Mouse (Mus musculus) liver, postnatal 0 days (tissue): ENCODE measurements around the gene Pld1. TPM values are rescaled to one million over a fixed set of nuclear protein-coding genes. Genes with fewer than 3 reads are reported as not detected.

Experiments used
- ATAC-seq: fragments of 200-750 bp; cut with Nextera tagmentation; 2 replicates; pipeline ENCODE4 v1.8.0; 2017; ENCODE audit warnings: mild to moderate bottlenecking, moderate library complexity
- DNase-seq: peaks from one replicate; pipeline ENCODE4 v3.0.0-alpha.2; 2016
- H3K27ac ChIP-seq: fragments of 300-500 bp; sonication (generic); 2 replicates; pipeline ENCODE4 v1.5.1; 2014; ENCODE audit warnings: antibody characterized with exemption, moderate library complexity, mild to moderate bottlenecking, low read depth
- H3K27me3 ChIP-seq: fragments of 300-500 bp; sonication (generic); 2 replicates; pipeline ENCODE4 v1.6.1; 2014; ENCODE audit warnings: low read length, control low read depth, mixed read lengths; ENCODE audit not compliant: insufficient read depth
- H3K36me3 ChIP-seq: fragments of 300-500 bp; sonication (generic); replicated peaks from 2 replicates; pipeline ENCODE4 v1.6.1; 2014; ENCODE audit warnings: mild to moderate bottlenecking, control low read depth, low read length, moderate library complexity, mixed read lengths; ENCODE audit not compliant: insufficient read depth
- H3K4me1 ChIP-seq: fragments of 300-500 bp; sonication (generic); 2 replicates; pipeline ENCODE4 v1.6.1; 2014; ENCODE audit warnings: antibody characterized with exemption, mild to moderate bottlenecking, control low read depth; ENCODE audit not compliant: insufficient read depth
- H3K4me2 ChIP-seq: fragments of 300-500 bp; sonication (generic); 2 replicates; pipeline ENCODE4 v1.6.1; 2014; ENCODE audit warnings: low read depth, mild to moderate bottlenecking, low read length, moderate library complexity, mixed read lengths
- H3K4me3 ChIP-seq: fragments of 300-500 bp; sonication (generic); 2 replicates; pipeline ENCODE4 v1.5.1; 2014; ENCODE audit warnings: low read depth, low read length
- H3K9ac ChIP-seq: fragments of 300-500 bp; sonication (generic); replicated peaks from 2 replicates; pipeline ENCODE4 v1.6.1; 2014; ENCODE audit warnings: mild to moderate bottlenecking, moderate library complexity
- H3K9me3 ChIP-seq: fragments of 300-500 bp; sonication (generic); 2 replicates; pipeline ENCODE4 v1.6.1; 2016; ENCODE audit warnings: mild to moderate bottlenecking, control low read depth, low read length, mixed read lengths
- CTCF ChIP-seq: sonication (generic); IDR thresholded peaks from 2 replicates; pipeline ENCODE4 v1.5.1; 2016; ENCODE audit warnings: antibody characterized with exemption, low read depth
- EP300 ChIP-seq: IDR thresholded peaks from 2 replicates; pipeline ENCODE4 v1.6.1; 2016; ENCODE audit warnings: antibody characterized with exemption, low read depth, mild to moderate bottlenecking
- WGBS: fragments of 180-500 bp; shearing (Covaris S2); extraction: QIAGEN DNeasy Blood & Tissue Kit; methylation state at CpG from one replicate; pipeline ENCODE4 v1.1.7; 2014; ENCODE audit not compliant: insufficient replicate concordance; 5-methylcytosine and 5-hydroxymethylcytosine counted together
- polyA plus RNA-seq: library from polyadenylated mRNA; unstranded; fragments of >200 nt; fragmentation: Nextera tagmentation; extraction: Ambion mirVana; gene quantifications from 2 replicates; pipeline ENCODE4 v1.2.1, GENCODE M21; 2015

Gene Pld1
- polyA plus RNA-seq, 1 experiment from 2014 or later: 5.1 TPM

DNA sequence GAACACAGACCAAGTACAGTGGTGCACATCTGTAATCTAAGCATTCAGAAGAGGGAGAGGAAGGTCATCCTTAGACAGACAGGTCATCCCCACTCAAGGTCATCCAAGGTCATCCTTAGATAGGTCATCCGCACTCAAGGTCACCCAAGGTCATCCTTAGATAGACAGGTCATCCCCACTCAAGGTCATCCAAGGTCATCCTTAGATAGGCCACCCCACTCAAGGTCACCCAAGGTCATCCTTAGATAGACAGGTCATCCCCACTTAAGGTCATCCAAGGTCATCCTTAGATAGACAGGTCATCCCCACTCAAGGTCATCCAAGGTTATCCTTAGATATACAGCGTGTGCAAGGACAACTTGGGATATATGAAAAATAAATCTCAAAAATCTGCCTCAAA is 175.4 kb downstream of the Pld1 start:
- Histone ChIP-seq H3K9ac (no peak overlapping the region), H3K9me3 (no peaks in the 10 kb centered on the region), H3K4me1 (no peaks in the 10 kb centered on the region), H3K27me3 (no peaks in the 10 kb centered on the region), H3K36me3 (peaks cover 15% of the 10 kb centered on the region), H3K4me3 (no peak overlapping the region), H3K27ac (no peak overlapping the region), H3K4me2 (no peak overlapping the region)
- 77% methylated on average over 2 of the region's 2 CpGs for WGBS
- TF ChIP-seq EP300 (no peak), CTCF (no peak)
- ATAC-seq: no peak
- no peak for DNase-seq

DNA sequence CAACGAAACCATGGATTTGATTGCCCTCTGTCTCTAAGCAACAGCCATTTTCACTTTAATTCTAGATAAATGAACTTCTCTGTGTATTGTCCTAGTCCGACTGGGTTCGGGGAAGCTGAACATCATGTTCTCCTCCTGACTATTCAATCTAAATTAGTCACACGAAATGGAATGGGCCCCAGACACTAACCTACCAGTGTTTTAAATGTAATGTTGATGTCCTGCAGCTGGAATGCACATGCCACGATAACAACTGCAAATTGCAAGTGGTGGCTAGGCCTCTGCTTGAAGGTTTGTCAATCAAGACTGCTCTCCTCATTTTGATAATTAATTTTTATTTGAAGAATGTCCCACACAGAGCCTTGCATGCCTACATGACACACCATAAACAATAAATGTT is 203.2 kb downstream of the Pld1 start:
- H3K36me3 ChIP-seq: no peaks in the 10 kb centered on the region
- H3K27ac ChIP-seq: no peak overlapping the region
- ATAC-seq (no peak), DNase-seq (no peak)
- TF ChIP-seq CTCF (no peak), EP300 (no peak)
- H3K9me3 ChIP-seq: no peaks in the 10 kb centered on the region
- no peak overlapping the region for H3K4me2 ChIP-seq
- H3K4me1 ChIP-seq: no peaks in the 10 kb centered on the region
- WGBS: 77% methylated on average over 5 of the region's 5 CpGs
- H3K4me3 ChIP-seq: no peak overlapping the region
- H3K9ac ChIP-seq: no peak overlapping the region
- no peaks in the 10 kb centered on the region for H3K27me3 ChIP-seq

DNA sequence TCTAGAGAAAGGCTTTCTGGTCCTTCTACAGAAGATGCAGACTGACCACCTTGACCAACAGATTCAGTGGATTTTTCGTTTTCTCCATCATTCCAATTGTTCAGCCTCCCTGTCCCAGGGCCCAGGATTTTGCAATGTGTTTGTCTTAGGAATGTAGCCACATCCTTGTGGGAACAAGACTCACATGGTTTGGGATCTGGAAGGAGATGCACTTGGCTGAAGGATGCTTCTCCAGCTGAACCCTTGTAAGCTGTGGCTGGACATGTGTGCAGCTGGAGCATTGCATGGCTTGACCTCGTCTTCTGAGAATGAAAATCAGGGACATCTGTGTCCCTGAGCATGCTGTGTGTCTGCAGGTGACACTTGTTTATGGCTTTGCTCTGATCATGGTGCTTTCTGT is 203.6 kb downstream of the Pld1 start:
- H3K4me3 ChIP-seq: no peak overlapping the region

GRCm38 (mm10) chr3:28144676-28145075 is 206.2 kb downstream of the Pld1 start:
- Histone ChIP-seq H3K9ac (no peak overlapping the region), H3K9me3 (no peaks in the 10 kb centered on the region), H3K4me1 (no peaks in the 10 kb centered on the region), H3K27ac (no peak overlapping the region), H3K27me3 (no peaks in the 10 kb centered on the region), H3K4me2 (no peak overlapping the region), H3K4me3 (no peak overlapping the region), H3K36me3 (no peaks in the 10 kb centered on the region)
- no peak for TF ChIP-seq EP300
- TF ChIP-seq CTCF: no peak
- DNase-seq (no peak), ATAC-seq (no peak)

More for the DNA sequence above, 203.6 kb downstream of the Pld1 start:
- Histone ChIP-seq H3K27me3 (no peaks in the 10 kb centered on the region), H3K27ac (no peak overlapping the region), H3K36me3 (no peaks in the 10 kb centered on the region), H3K4me2 (no peak overlapping the region), H3K4me1 (no peaks in the 10 kb centered on the region), H3K9ac (no peak overlapping the region), H3K9me3 (no peaks in the 10 kb centered on the region)
- no peak for TF ChIP-seq CTCF
- TF ChIP-seq EP300: no peak
- 61% methylated on average over 2 of the region's 2 CpGs for WGBS
- ATAC-seq: no peak
- no peak for DNase-seq

DNA sequence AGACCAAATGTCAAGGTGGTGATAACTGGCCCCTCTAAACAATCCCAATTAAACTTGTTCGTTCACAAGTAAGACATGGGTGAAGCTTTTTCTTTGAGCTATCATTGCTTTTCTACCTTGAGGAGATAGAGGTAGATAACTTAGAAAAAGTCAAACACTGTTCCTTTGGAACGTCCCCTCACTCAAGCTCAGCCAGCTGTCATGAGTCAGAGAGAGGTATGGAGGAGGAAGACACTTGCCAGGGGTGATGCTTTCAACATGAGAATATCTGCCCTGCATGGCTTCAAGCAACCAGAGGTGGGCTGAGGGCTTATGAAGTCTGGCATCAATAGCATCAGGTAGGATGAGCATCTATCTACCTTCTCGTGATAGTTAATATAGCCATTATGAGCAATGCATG is 207.0 kb downstream of the Pld1 start:
- no peak for TF ChIP-seq EP300
- no peak for TF ChIP-seq CTCF
- H3K27ac ChIP-seq: no peak overlapping the region
- H3K9me3 ChIP-seq: no peaks in the 10 kb centered on the region
- H3K9ac ChIP-seq: no peak overlapping the region
- no peak overlapping the region for H3K4me2 ChIP-seq
- DNase-seq: no peak
- no peaks in the 10 kb centered on the region for H3K4me1 ChIP-seq
- no peak for ATAC-seq
- WGBS: 72% methylated on average over 3 of the region's 3 CpGs
- no peaks in the 10 kb centered on the region for H3K36me3 ChIP-seq
- no peak overlapping the region for H3K4me3 ChIP-seq
- no peaks in the 10 kb centered on the region for H3K27me3 ChIP-seq

DNA sequence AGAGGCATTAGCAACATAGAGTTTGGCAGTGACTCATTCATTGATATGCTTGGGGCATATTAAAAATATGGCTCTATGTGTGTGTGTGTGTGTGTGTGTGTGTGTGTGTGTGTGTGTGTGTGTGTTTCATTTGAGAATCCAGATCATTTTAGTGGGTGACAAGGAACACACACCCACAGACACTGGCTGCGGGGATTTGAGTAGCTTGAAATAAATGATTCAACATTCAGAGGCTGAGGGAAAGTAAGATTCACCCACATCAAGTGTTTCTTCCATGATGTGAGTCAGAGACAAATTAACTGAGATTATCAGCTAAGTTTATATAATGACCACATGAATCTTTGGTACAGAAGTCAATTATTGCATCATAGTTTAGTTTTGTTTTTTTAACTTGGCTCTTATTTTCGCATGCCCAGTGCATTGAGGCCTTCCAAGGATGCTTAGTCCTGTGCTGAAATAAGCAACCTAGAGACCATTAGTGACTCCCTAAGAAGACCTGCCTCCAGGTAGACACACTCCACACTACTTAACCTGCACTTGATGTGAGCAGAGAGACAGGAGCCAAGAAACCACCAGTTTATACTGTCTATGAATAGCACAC is 211.3 kb downstream of the Pld1 start:
- Histone ChIP-seq H3K27ac (no peak overlapping the region), H3K9ac (no peak overlapping the region), H3K27me3 (no peaks in the 10 kb centered on the region), H3K4me1 (no peaks in the 10 kb centered on the region), H3K36me3 (no peaks in the 10 kb centered on the region), H3K4me2 (no peak overlapping the region), H3K9me3 (peaks cover 3% of the 10 kb centered on the region; the same call in 1 of the 2 replicates), H3K4me3 (no peak overlapping the region)
- DNase-seq: no peak
- TF ChIP-seq CTCF (no peak), EP300 (no peak)
- ATAC-seq: no peak
- 78% methylated on average over 2 of the region's 2 CpGs for WGBS

DNA sequence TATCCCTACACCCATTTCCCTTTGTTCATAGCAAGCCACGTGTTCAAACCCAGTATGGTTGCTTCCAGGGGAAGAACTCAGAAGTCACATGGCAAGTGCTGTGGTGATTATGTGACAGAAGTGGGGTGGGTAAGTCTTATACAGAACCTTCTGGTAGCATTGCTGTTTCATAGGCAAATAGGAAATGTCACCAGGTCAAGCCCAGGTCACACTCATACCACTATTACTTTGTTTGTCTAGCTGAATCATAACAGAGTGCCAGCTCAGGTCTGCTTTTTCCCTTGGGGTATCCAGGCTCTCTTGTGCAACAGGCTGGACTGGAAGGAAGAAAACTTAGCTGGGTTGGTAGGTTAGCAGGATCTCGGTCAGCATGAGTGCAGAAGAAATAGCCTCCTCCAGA is 219.5 kb downstream of the Pld1 start:
- WGBS: 46% methylated on average over 2 of the region's 2 CpGs
- H3K4me2 ChIP-seq: no peak overlapping the region
- TF ChIP-seq CTCF: no peak
- no peak for TF ChIP-seq EP300
- H3K27me3 ChIP-seq: no peaks in the 10 kb centered on the region
- no peaks in the 10 kb centered on the region for H3K36me3 ChIP-seq
- H3K9ac ChIP-seq: no peak overlapping the region
- no peaks in the 10 kb centered on the region for H3K4me1 ChIP-seq
- ATAC-seq: no peak
- H3K9me3 ChIP-seq: no peaks in the 10 kb centered on the region
- H3K4me3 ChIP-seq: no peak overlapping the region
- no peak for DNase-seq
- H3K27ac ChIP-seq: no peak overlapping the region
